Mouse (Mus musculus): Measurements from ENCODE around the gene Nhlrc3. TPM values are rescaled to one million over a fixed set of nuclear protein-coding genes. Genes with fewer than 3 reads are reported as not detected.

Nhlrc3 gene
- polyA plus RNA-seq, 2 experiments = 11.0 to 11.7 TPM

DNA sequence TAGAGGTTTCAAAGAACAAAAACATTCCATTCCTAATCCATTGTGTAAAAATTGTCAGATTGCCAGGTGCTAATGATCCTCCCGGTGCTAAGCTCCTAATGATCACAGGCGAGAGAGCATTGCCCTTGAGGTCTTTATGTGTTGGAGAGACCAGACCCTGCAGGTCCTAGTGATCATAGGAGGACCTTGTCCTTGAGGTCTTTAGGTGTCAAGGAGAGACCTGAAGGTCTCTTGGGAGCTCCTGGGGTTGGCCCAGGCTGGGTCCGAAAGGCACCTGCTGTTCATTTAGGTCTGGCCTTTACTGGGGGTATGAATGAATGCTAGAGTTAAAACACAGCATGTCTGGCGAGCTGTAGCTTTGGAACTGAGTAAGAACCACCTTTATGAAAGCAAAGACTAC lies 11.0 kb upstream of the Nhlrc3 start:
- 75% methylated on average over 4 of the region's 4 CpGs for WGBS
- Histone ChIP-seq H3K9ac (ENCODE audit: low read depth, low read length, severe bottlenecking) (no peak overlapping the region), H3K4me1 (ENCODE audit: control insufficient read depth, insufficient read depth, low read length) (no peaks in the 10 kb centered on the region), H3K9me3 (ENCODE audit: control insufficient read depth, low read length) (no peaks in the 10 kb centered on the region), H3K4me3 (replicated peaks; ENCODE audit: low read length) (no peak overlapping the region), H3K27me3 (ENCODE audit: control insufficient read depth, insufficient read depth, low read length) (no peaks in the 10 kb centered on the region), H3K4me2 (replicated peaks; ENCODE audit: low read depth, low read length, severe bottlenecking) (no peak overlapping the region), H3K36me3 (ENCODE audit: control insufficient read depth, insufficient read depth, low read length) (peaks cover 94% of the 10 kb centered on the region), H3K27ac (replicated peaks; ENCODE audit: low read depth, low read length) (no peak overlapping the region)
- ATAC-seq (ENCODE audit: low FRiP score, low read depth) (no peak), DNase-seq (ENCODE audit: low spot score) (no peak)
- no peak for TF ChIP-seq POLR2A (IDR thresholded peaks at IDR 0.05; ENCODE audit: borderline replicate concordance, extremely low read depth, insufficient read depth, insufficient read length)

DNA sequence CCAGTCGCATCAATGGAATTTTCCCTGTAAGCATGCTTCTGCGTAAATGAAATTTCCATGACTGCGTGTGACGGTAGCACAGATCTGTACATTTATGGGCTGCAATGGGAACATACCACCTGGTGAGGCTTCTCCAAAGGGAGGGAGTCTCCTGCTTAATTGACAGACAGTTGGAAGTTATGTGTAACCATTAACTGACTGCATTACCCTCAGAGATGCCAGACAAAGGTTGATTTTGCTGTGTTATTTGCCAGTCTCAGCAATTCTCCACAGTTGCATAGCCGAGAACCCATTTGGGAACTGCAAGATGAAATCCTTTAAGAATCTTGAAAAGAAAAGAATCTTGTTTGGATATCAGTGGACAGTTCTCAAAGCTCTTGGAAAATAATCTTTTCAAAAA lies 8.9 kb upstream of the Nhlrc3 start:
- H3K27me3 ChIP-seq (ENCODE audit: control insufficient read depth, insufficient read depth, low read length) = no peaks in the 10 kb centered on the region

DNA sequence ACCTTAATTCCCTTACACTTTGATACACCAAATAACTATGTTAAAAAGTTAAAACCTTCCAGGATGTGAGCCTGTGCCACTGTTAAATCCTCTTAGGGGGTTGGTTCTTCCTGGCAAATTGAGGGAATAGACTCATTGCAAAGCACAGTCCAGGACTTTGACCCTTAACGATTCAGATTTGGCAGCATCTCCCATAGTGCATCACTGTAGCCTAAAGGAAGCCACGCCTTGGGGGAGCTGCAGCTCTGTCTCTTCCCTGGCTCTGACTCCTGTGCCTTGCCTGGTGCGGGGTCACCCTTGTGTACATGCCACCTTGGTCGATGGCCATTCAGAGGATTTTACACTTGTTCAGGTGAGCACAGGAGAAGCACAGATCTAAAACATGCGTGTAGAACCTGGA lies 6.5 kb upstream of the Nhlrc3 start:
- no peak overlapping the region for H3K9ac ChIP-seq (ENCODE audit: low read depth, low read length, severe bottlenecking)
- no peak for TF ChIP-seq POLR2A (IDR thresholded peaks at IDR 0.05; ENCODE audit: borderline replicate concordance, extremely low read depth, insufficient read depth, insufficient read length)
- H3K4me1 ChIP-seq (ENCODE audit: control insufficient read depth, insufficient read depth, low read length) = peaks cover 12% of the 10 kb centered on the region
- DNase-seq (ENCODE audit: low spot score) (no peak), ATAC-seq (ENCODE audit: low FRiP score, low read depth) (no peak)
- no peak overlapping the region for H3K4me3 ChIP-seq (replicated peaks; ENCODE audit: low read length)
- H3K9me3 ChIP-seq (ENCODE audit: control insufficient read depth, low read length) = no peaks in the 10 kb centered on the region
- H3K36me3 ChIP-seq (ENCODE audit: control insufficient read depth, insufficient read depth, low read length) = peaks cover 60% of the 10 kb centered on the region
- H3K4me2 ChIP-seq (replicated peaks; ENCODE audit: low read depth, low read length, severe bottlenecking) = no peak overlapping the region
- no peak overlapping the region for H3K27ac ChIP-seq (replicated peaks; ENCODE audit: low read depth, low read length)
- 95% methylated on average over 5 of the region's 5 CpGs for WGBS
- no peaks in the 10 kb centered on the region for H3K27me3 ChIP-seq (ENCODE audit: control insufficient read depth, insufficient read depth, low read length)

More for the DNA sequence above, 8.9 kb upstream of the Nhlrc3 start:
- no peak overlapping the region for H3K9ac ChIP-seq (ENCODE audit: low read depth, low read length, severe bottlenecking)
- WGBS = 95% methylated on average over 5 of the region's 5 CpGs
- no peak overlapping the region for H3K4me3 ChIP-seq (replicated peaks; ENCODE audit: low read length)
- H3K4me2 ChIP-seq (replicated peaks; ENCODE audit: low read depth, low read length, severe bottlenecking) = no peak overlapping the region
- TF ChIP-seq POLR2A (IDR thresholded peaks at IDR 0.05; ENCODE audit: borderline replicate concordance, extremely low read depth, insufficient read depth, insufficient read length) = no peak
- ATAC-seq (ENCODE audit: low FRiP score, low read depth) (no peak), DNase-seq (ENCODE audit: low spot score) (no peak)
- H3K4me1 ChIP-seq (ENCODE audit: control insufficient read depth, insufficient read depth, low read length) = no peaks in the 10 kb centered on the region
- peaks cover 78% of the 10 kb centered on the region for H3K36me3 ChIP-seq (ENCODE audit: control insufficient read depth, insufficient read depth, low read length)
- no peaks in the 10 kb centered on the region for H3K9me3 ChIP-seq (ENCODE audit: control insufficient read depth, low read length)
- no peak overlapping the region for H3K27ac ChIP-seq (replicated peaks; ENCODE audit: low read depth, low read length)

DNA sequence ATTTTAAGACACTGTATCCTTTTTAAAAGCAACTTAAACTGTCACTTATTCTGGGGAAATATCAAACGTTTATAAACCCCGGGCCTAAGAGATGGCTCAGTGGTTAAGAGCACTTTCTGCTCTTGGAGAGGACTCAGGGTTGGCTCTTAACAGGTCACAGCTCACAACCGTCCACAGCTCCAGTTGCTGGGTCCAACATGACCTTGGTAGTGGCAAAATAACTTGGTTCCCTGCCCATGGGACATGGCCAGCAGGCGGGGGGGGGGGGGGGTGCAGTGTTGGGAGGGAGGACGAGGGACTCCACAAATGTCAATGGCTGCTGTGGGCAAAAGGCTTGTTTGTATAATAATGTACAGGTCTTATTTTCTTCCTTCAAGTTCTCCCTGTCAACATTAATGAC lies 4.2 kb upstream of the Nhlrc3 start:
- H3K36me3 ChIP-seq (ENCODE audit: control insufficient read depth, insufficient read depth, low read length) = peaks cover 37% of the 10 kb centered on the region
- no peak for DNase-seq (ENCODE audit: low spot score)
- H3K27me3 ChIP-seq (ENCODE audit: control insufficient read depth, insufficient read depth, low read length) = no peaks in the 10 kb centered on the region
- H3K4me1 ChIP-seq (ENCODE audit: control insufficient read depth, insufficient read depth, low read length) = peaks cover 14% of the 10 kb centered on the region
- no peak overlapping the region for H3K4me2 ChIP-seq (replicated peaks; ENCODE audit: low read depth, low read length, severe bottlenecking)
- 82% methylated on average over 4 of the region's 5 CpGs for WGBS
- no peaks in the 10 kb centered on the region for H3K9me3 ChIP-seq (ENCODE audit: control insufficient read depth, low read length)
- no peak for TF ChIP-seq POLR2A (IDR thresholded peaks at IDR 0.05; ENCODE audit: borderline replicate concordance, extremely low read depth, insufficient read depth, insufficient read length)
- H3K9ac ChIP-seq (ENCODE audit: low read depth, low read length, severe bottlenecking) = no peak overlapping the region
- H3K4me3 ChIP-seq (replicated peaks; ENCODE audit: low read length) = no peak overlapping the region
- ATAC-seq (ENCODE audit: low FRiP score, low read depth) = no peak
- no peak overlapping the region for H3K27ac ChIP-seq (replicated peaks; ENCODE audit: low read depth, low read length)

DNA sequence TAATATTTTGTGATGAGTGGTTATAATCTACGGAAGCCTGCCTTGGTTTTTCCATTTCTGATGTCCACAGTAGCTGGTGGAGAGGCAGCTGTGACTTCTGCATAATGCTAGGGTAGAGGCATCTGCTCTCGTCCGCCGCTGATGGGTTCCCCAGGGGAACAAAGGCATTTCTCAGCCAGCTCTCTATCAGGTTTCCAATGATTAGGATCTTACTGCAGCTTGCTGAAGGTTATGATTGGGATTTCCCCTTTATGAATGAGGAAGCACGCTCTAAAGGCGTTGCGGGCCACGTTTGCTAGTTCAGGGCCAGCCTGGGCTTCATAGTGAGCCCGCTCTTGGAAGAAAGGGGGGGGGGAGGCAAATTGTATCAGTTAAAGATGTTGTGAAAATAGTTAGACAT lies 3.3 kb upstream of the Nhlrc3 start:
- H3K9me3 ChIP-seq (ENCODE audit: control insufficient read depth, low read length) = no peaks in the 10 kb centered on the region
- no peaks in the 10 kb centered on the region for H3K27me3 ChIP-seq (ENCODE audit: control insufficient read depth, insufficient read depth, low read length)
- no peak overlapping the region for H3K4me3 ChIP-seq (replicated peaks; ENCODE audit: low read length)
- H3K36me3 ChIP-seq (ENCODE audit: control insufficient read depth, insufficient read depth, low read length) = peaks cover 28% of the 10 kb centered on the region
- peaks cover 17% of the 10 kb centered on the region for H3K4me1 ChIP-seq (ENCODE audit: control insufficient read depth, insufficient read depth, low read length)
- no peak overlapping the region for H3K4me2 ChIP-seq (replicated peaks; ENCODE audit: low read depth, low read length, severe bottlenecking)
- H3K9ac ChIP-seq (ENCODE audit: low read depth, low read length, severe bottlenecking) = no peak overlapping the region
- 83% methylated on average over 9 of the region's 9 CpGs for WGBS
- ATAC-seq (ENCODE audit: low FRiP score, low read depth) (no peak), DNase-seq (ENCODE audit: low spot score) (no peak)
- TF ChIP-seq POLR2A (IDR thresholded peaks at IDR 0.05; ENCODE audit: borderline replicate concordance, extremely low read depth, insufficient read depth, insufficient read length) = no peak
- no peak overlapping the region for H3K27ac ChIP-seq (replicated peaks; ENCODE audit: low read depth, low read length)

DNA sequence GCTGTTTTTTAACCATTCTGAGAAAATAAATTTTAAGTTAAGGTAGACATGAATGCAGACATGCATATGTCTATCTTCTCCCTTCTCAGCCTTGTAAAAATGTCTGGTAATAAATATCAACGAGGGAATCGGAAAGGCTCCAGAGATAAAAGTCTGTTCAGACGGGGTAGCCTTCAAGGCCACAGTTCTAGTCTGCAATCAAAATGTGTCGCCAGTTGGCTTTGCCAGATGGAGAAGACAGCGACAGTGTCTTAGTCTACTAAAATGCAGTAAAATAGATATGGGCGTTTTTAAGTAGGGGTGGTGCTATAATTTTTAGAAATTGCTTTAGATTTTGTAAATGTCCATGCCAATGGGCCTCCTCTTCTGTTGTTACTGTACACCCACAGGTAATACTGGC lies 2.2 kb upstream of the Nhlrc3 start:
- WGBS = 32% methylated on average over 6 of the region's 6 CpGs
- Histone ChIP-seq H3K27ac (replicated peaks; ENCODE audit: low read depth, low read length) (no peak overlapping the region), H3K36me3 (ENCODE audit: control insufficient read depth, insufficient read depth, low read length) (peaks cover 20% of the 10 kb centered on the region), H3K4me1 (ENCODE audit: control insufficient read depth, insufficient read depth, low read length) (peaks cover 17% of the 10 kb centered on the region), H3K4me3 (replicated peaks; ENCODE audit: low read length) (peak overlapping the region; percentile 88), H3K27me3 (ENCODE audit: control insufficient read depth, insufficient read depth, low read length) (no peaks in the 10 kb centered on the region), H3K4me2 (replicated peaks; ENCODE audit: low read depth, low read length, severe bottlenecking) (peak overlapping the region; percentile 88), H3K9me3 (ENCODE audit: control insufficient read depth, low read length) (no peaks in the 10 kb centered on the region), H3K9ac (ENCODE audit: low read depth, low read length, severe bottlenecking) (no peak overlapping the region)
- ATAC-seq (ENCODE audit: low FRiP score, low read depth) (no peak), DNase-seq (ENCODE audit: low spot score) (no peak)
- no peak for TF ChIP-seq POLR2A (IDR thresholded peaks at IDR 0.05; ENCODE audit: borderline replicate concordance, extremely low read depth, insufficient read depth, insufficient read length)

All from limb, embryonic 14.5 days (tissue).